Mouse (Mus musculus): Measurements from ENCODE around the gene Nup54.

- TF ChIP-seq CTCF (IDR thresholded peaks at IDR 0.05; ENCODE audit: borderline replicate concordance, insufficient read depth, low read length) (no peak), POLR2A (IDR thresholded peaks at IDR 0.05; ENCODE audit: low read depth, low read length) (no peak)
Observed at GRCm38 (mm10) chr5:92368392-92368791, 66.6 kb downstream of the Nup54 start.
